Mouse (Mus musculus) layer of hippocampus, postnatal 36 days (tissue): ENCODE data around the gene Gcsh. TPM values are rescaled to one million over a fixed set of nuclear protein-coding genes. Genes with fewer than 3 reads are reported as not detected.

Experiments used
- DNase-seq, 2 experiments: peaks; one replicate each; pipeline ENCODE4 v3.0.0; 2022
- total RNA-seq, 2 experiments: library from RNA; stranded (reverse); gene quantifications; 2 replicates each; pipeline ENCODE4 v1.2.3; 2021

The Gcsh gene
- total RNA-seq: 10 to 100 TPM; 40.3 to 46.2 TPM

- DNase-seq: peak; percentile 97 to 98
These were observed at the start of gene Gcsh for GRCm38 (mm10) chr8:116993095-116993867. Gene Gcsh, minus strand, starts transcription at chr8:116993537.

GRCm38 (mm10) chr8:117039843-117040242, 46.5 kb upstream of the Gcsh start:
- peak in 1 of 2 experiments; percentile 7 for DNase-seq

GRCm38 (mm10) chr8:117037374-117037935, 44.1 kb upstream of the Gcsh start:
- DNase-seq: no peak

GRCm38 (mm10) chr8:117033393-117033792, 40.1 kb upstream of the Gcsh start:
- DNase-seq: no peak

GRCm38 (mm10) chr8:117032609-117033008, 39.3 kb upstream of the Gcsh start:
- no peak for DNase-seq

GRCm38 (mm10) chr8:117031476-117031875, 38.1 kb upstream of the Gcsh start:
- no peak for DNase-seq

- no peak for DNase-seq
These were observed 35.3 kb upstream of the Gcsh start for GRCm38 (mm10) chr8:117028686-117029085.

GRCm38 (mm10) chr8:117027601-117028000, 34.3 kb upstream of the Gcsh start:
- no peak for DNase-seq

GRCm38 (mm10) chr8:117022297-117022993, 29.1 kb upstream of the Gcsh start:
- DNase-seq: no peak

GRCm38 (mm10) chr8:117019323-117020275, 26.3 kb upstream of the Gcsh start:
- peak in 1 of 2 experiments; percentile 10 for DNase-seq

- no peak for DNase-seq
These were observed 24.6 kb upstream of the Gcsh start for GRCm38 (mm10) chr8:117017896-117018295.

GRCm38 (mm10) chr8:117017006-117017405, 23.7 kb upstream of the Gcsh start:
- no peak for DNase-seq

- no peak for DNase-seq
These were observed 22.3 kb upstream of the Gcsh start for GRCm38 (mm10) chr8:117015670-117016069.

- DNase-seq: no peak
These were observed 18.0 kb upstream of the Gcsh start for GRCm38 (mm10) chr8:117011366-117011765.

- DNase-seq: no peak
These were observed 829 bp upstream of the Gcsh start for GRCm38 (mm10) chr8:116994016-116994716.

- DNase-seq: no peak
These were observed 963 bp downstream of the Gcsh start for GRCm38 (mm10) chr8:116992176-116992971.

- DNase-seq: no peak
These were observed 2.1 kb downstream of the Gcsh start for GRCm38 (mm10) chr8:116991241-116991640.

- no peak for DNase-seq
These were observed 3.5 kb downstream of the Gcsh start for GRCm38 (mm10) chr8:116989842-116990241.

GRCm38 (mm10) chr8:116980117-116980516, 13.2 kb downstream of the Gcsh start:
- DNase-seq: peak; percentile 20 to 38

- DNase-seq: peak; percentile 97 to 98
These were observed 14.6 kb downstream of the Gcsh start, which contains the start of gene 1700030J22Rik for GRCm38 (mm10) chr8:116978631-116979256. Gene 1700030J22Rik, minus strand, starts transcription at chr8:116978959.
